ENCODE assay signal across 15 mouse cellular contexts in genomic region chr6:97916386-97916903, GRCm38 (mm10).
DNase-seq lines count a peak whose midpoint lies in the region; TF ChIP-seq lines count a peak whose summit lies in the region.
"Had no signal": no experiment of that assay in that cellular context is flagged by ENCODE, and none has a peak within 500 bp of the region (broad histone marks: within the 10 kb centered on the region; RNA-seq: fewer than 3 reads in every experiment).

No protein-coding gene starts in this region.

- no peaks in the 10 kb centered on the region for H3K9me3 ChIP-seq in limb, embryonic 10.5 days (replicated peaks)
- H3K9me3 ChIP-seq: embryonic facial prominence, embryonic 15.5 days; forebrain, embryonic 12.5 days; liver, embryonic 13.5 days had no signal

- H3K27ac ChIP-seq in layer of hippocampus, adult 2 months, result peak overlapping the region; percentile 59; the same call in 1 of the 2 replicates
- H3K27ac ChIP-seq in limb, embryonic 10.5 days, result peak overlapping the region; percentile 36; the same call in 1 of the 2 replicates
- H3K27ac ChIP-seq: embryonic facial prominence, embryonic 15.5 days; forebrain, embryonic 12.5 days; liver, embryonic 13.5 days had no signal

- DNase-seq in heart, adult 11 months, result peak; percentile 92
- no peak for DNase-seq in heart, adult 8-10 months (ENCODE audit: low spot score)
- DNase-seq in layer of hippocampus, adult 2 months (ENCODE audit: low spot score in 2 of 2), result no peak
- DNase-seq in layer of hippocampus, adult 18-20 months (ENCODE audit: low spot score in 2 of 2), result no peak
- peak; percentile 48 to 50 for DNase-seq in cerebellum, postnatal 25 days
- no peak for DNase-seq in limb, embryonic 10.5 days (ENCODE audit: low spot score)
- no peak for DNase-seq in embryo, embryonic 9.5 days (ENCODE audit: extremely low spot score)
- no peak for DNase-seq in neural tube, embryonic 10.5 days (ENCODE audit: extremely low spot score, low spot score)
- DNase-seq: B cell, adult 2 months; layer of hippocampus, adult 9-11 months; left cerebral cortex, postnatal 4 days; liver, embryonic 13.5 days; lung, postnatal 14 days had no signal

- H3K4me1 ChIP-seq in limb, embryonic 10.5 days, result peaks cover 12% of the 10 kb centered on the region
- H3K4me1 ChIP-seq: liver, embryonic 13.5 days had no signal

- 86% methylated on average over 7 of the region's 7 CpGs for whole genome bisulfite sequencing in limb, embryonic 10.5 days

- H3K4me3 ChIP-seq in layer of hippocampus, adult 2 months, result no peak overlapping the region
- H3K4me3 ChIP-seq in limb, embryonic 10.5 days, result no peak overlapping the region
- H3K4me3 ChIP-seq: embryonic facial prominence, embryonic 15.5 days; forebrain, embryonic 12.5 days; liver, embryonic 13.5 days had no signal

- no peak for TF ChIP-seq CTCF in layer of hippocampus, adult 2 months (conservative IDR thresholded peaks at IDR 0.05)

- H3K36me3 ChIP-seq in limb, embryonic 10.5 days, result no peaks in the 10 kb centered on the region
- H3K36me3 ChIP-seq: embryonic facial prominence, embryonic 15.5 days; forebrain, embryonic 12.5 days; liver, embryonic 13.5 days had no signal

- no peaks in the 10 kb centered on the region for H3K27me3 ChIP-seq in limb, embryonic 10.5 days (ENCODE audit: low read depth, poor library complexity, severe bottlenecking)
- H3K27me3 ChIP-seq: embryonic facial prominence, embryonic 15.5 days; forebrain, embryonic 12.5 days; liver, embryonic 13.5 days had no signal

Comparison
In these comparisons a context has a peak if more than half of its experiments do, and no peak if none do; other contexts are left out.
1. DNase-seq: peak in heart, adult 11 months (single experiment) and cerebellum, postnatal 25 days (2 of 2); none in heart, adult 8-10 months (single experiment), layer of hippocampus, adult 2 months (0 of 2), layer of hippocampus, adult 18-20 months (0 of 2), limb, embryonic 10.5 days (single experiment), embryo, embryonic 9.5 days (single experiment) and neural tube, embryonic 10.5 days (single experiment).